Mouse (Mus musculus) embryo, embryonic 10 days (tissue): Measurements from ENCODE around the gene Nectin2.
A peak's percentile ranks its signal among the peaks of the same experiment; 100 is the strongest.
"Not testable (repeated sequence)": the region's sequence is repeated elsewhere in the genome, so short reads cannot be mapped to it uniquely, and the experiment has no call there.

Source experiments
- DNase-seq: peaks from one replicate; pipeline ENCODE4 v3.0.0-alpha.2; 2015; ENCODE audit warnings: low spot score

Gene Nectin2

DNA sequence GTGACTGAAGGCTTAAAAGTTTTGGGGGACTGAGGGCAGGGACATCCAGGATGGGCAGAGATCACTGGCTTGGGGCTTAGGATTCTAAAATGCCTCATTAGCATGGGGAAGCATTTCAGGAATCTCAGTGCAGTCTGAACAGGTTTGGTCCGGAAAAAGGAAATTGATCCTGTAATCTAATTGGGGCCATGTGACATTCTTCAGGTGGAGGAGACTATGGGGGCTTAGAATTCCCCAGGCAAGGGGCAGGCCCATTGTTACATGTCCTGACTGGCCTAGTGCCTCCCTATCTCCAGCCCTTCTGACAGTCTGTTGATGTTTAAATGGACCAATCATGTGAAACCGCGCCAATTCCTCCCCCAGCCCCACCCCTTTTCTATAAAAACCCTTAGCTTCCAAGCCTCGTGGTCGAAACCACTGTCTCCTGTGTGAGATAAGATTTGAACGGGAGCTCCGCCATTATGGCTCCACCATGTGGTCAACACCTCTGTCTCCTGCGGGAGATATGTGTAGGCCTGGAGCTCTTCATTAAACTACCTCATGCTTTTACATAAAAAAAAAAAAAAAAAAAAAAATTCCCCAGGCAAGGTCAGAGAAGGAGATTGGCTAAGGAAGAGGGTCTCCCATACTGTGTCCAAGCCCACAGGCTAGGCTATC lies 63.2 kb downstream of the Nectin2 start:
- not testable (repeated sequence) for DNase-seq

DNA sequence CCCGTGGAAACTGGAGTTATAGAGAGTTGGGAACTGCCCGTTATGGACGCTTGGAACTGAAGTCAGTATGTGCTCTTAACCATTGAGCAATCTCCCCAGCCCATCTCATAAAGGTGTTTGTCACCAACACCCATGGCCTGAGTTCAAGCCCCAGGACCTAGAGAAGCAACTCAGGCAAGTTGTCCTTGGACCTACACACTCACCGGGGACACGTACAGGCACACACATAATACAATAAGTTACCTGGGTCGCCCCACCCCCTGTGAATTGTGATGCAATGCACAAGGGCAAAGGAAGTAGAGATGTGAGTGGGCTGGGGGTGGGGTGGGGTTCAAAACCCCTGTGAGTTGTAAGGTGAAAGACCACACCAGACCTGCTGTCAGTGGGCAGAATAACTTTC lies 63.8 kb downstream of the Nectin2 start:
- DNase-seq: no peak

DNA sequence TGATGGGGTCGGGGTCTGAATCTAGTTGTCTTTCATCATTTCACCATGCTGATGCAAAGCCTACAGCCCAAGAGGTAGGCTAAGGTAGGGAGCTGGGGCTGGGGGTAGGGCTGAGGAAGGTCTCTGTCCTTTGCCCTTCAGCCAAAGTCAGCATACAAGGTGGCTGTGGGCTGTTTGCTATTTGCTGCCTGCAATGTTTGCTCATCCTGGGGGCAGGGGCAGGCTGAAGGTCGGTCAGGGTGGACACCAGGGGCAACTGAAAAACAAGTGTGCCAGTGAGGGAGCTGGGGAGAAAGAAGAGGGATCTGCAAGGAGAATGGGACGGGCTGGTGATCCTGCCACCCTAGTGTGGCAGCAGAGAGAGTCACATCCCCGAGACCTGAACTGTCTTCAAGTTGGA lies 64.9 kb downstream of the Nectin2 start:
- DNase-seq: no peak

DNA sequence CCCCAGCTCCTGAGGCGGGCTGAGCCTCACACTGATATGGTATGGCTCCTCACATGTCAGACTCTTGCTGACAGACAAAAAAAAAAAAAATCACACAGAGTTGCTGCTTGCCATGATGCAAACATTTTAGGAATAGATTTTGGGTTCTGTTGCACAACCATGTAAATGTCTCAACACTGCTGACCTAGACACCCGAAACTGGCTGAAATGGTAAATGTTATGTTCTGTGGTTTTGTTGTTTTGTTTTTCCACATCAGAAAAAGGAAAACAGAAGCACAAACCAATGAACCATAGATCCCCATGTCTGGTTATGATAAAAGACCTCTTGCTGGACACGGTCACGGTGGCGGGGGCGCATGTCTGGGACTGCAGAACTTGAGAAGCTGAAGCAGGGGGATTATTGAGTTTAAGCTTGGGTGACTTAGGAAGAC lies 66.5 kb downstream of the Nectin2 start:
- no peak for DNase-seq

DNA sequence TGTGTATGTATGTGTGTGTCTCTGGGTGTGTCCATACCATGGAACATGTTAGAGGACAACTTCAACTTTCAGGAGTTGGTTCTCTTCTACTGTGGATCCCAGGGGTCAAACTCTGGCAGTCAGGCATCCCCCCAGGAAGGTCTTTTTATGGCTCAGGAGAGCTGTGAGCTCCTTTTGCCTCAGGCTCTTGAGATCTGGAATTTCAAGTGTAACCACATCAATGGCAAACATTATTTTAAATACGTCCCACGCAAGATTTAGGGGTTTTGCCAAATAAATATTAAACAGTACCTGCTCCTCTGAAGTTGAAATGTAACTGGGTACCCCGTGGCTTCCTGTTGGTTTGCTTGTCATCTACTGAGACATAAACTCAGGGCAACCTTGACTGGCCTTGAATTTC lies 67.3 kb downstream of the Nectin2 start:
- DNase-seq: no peak

DNA sequence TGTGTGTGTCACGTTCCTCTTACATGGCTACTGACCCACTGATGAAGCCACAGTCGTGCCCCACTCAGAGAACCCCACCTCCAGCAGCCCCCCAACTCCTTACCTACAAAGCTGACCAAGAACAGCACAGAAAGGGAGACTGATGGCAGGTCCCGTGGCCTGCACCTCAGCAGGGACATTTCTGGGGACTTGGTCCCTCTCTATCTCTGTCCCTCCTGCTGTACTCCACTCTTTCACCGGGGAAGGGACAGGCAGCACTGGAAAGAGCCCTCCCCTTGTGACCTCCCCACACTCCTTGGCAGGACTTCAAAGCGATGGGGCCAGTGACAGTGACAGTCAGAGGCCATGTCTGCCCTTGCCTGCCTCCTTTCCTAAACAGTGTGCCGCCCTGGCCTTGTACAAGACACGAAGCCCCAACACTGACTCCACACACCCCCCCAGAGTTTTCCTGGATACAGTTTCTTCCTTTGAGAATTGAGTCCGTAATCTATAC lies 69.0 kb downstream of the Nectin2 start, which contains the start of the genes Gm44805 and Apoc4:
Gm44805 (minus strand) TSS at position 222 of the 493 bp plus-strand sequence.
Apoc4 (minus strand) TSS at position 278 of the 493 bp plus-strand sequence.
- no peak for DNase-seq

DNA sequence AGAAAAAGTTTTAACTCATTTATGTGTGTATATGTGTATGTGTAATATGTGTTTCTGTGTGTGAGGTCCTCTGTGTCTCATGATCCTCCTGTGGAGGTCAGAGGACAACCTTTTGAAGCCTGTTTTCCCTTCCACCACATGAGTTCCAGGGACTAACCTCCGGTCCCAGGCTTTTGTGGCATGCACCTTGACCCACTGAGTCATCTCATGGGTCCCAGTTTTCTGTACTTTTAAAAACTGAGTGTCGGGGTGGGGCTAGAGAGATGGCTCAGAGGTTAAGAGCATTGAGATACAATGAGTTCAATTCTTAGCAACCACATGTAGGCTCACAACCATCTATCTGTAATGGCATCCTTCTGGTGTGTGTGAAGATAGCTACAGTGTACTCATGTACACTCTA lies 69.6 kb downstream of the Nectin2 start:
- no peak for DNase-seq

DNA sequence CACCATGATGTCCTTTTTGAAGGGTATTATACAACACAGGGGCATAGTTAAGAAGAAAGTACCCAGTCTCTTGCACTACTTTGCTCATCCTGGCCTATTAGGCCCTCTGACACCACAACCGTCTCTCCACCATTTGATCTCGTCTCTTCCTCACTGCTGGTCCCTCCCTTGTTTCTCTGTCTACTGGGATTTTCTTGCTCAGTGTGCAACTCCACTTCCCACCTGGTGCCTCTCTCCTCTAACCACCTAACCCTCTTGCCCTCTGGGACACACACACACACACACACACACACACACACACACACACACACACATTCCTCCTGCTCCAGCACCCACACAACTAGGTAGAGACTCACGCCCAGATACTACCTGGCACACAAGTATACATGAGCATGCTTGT lies 71.4 kb downstream of the Nectin2 start:
- no peak for DNase-seq

DNA sequence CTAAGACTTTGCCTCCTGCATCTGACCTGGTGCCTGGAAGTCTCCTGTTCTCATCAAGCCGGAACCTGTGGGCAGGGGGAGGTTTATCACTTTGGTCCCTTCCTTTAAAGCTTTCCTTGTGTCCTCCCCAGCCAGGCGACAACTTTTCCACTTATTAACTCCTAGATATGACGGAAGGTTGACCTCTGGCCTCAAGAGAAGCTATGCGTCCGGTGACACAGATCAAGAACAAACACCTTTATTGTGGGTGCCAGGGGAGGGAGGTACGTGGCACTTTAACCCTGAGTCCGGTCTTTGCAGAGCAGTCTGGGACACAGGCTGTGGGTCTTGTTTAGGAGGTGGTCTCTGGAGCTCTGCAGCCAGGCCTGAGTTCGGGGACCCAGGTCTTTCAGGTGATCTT lies 72.4 kb downstream of the Nectin2 start, which contains the start of gene Apoc2:
Apoc2 (minus strand) TSS at position 70 of the 400 bp plus-strand sequence.
- no peak for DNase-seq

DNA sequence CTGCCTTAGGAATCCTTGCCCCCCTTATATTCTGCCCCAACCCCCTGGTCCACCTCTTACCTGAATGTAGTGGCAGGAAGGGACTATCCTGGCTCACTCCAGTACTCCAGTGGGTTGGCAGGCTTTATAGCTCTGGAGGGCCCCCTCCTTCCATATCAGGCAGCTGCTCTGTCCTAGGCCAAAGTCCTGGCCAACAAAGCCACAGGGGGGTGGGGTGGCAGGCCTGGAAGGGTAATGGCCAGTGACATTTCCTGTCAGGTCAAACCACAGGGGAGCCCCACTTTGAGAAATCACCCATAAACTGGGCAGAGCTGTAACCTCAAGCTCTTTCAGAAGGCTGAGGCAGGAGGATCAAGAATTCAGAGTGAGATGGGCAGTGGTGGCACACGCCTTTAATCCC lies 73.6 kb downstream of the Nectin2 start:
- no peak for DNase-seq

DNA sequence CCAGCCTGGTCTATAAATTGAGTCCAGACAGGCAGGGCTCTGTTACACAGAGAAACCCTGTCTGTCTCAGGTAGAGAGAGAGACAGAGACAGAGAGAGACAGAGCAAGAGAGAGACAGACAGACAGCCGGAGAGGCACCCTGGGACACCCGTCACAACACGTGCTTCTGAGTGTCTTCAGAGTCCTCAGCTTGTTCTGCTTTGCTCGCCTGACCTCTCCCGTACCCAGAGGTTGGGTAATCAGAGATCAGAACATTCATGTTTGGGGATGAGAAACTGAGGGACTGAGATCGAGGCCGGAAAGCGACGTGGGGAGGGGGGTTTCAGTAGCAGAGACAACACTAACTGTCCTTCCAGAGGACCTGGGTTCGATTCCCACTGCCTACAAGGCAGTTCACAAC lies 74.5 kb downstream of the Nectin2 start:
- DNase-seq: no peak

DNA sequence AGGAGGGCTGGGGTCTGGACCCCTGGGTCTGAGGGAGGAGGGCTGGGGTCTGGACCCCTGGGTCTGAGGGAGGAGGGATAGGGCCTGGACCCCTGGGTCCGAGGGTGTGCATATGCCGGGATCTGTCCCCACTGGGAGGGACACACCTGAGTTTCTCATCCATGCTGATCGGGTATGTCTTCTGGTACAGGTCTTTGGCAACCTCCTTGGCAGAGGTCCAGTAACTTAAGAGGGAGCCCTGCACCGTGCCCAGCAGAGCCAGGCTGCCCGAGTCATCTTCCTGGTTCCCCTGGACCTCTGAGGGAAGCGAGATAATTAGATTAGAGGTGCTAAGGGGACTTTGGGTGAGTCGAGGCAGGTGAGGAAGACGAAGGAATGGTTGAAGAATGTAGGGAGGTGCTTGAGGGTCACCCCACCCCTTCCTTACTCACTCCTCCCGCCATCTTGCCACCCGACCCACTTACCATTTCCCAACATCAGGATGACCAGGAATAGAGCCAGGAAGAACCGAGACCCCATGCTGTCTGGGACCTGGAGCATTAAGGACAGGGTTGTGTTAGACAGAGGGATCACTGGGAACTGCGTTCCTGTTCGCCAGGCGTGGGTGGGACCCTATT lies 77.1 kb downstream of the Nectin2 start:
- DNase-seq: no peak

DNA sequence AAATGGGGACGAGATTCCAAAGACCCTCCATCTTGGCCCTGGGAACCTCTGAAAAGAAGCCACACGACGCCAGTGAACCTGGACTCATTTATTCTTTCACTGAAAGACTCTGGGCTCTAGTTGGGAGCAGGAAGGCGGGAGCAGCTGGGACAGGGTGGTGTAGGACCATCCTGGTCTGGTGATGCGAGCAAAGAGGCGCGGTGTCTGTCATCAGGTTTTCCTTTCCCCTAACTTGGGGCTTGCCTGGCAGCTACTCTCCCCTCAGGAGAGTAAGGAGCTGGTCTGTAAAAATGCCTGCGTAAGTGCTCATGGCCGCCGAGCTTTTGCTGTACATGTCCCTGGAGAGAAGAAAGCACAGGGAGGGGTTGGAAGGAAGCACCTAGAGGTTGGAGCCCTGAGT lies 78.8 kb downstream of the Nectin2 start:
- no peak for DNase-seq

DNA sequence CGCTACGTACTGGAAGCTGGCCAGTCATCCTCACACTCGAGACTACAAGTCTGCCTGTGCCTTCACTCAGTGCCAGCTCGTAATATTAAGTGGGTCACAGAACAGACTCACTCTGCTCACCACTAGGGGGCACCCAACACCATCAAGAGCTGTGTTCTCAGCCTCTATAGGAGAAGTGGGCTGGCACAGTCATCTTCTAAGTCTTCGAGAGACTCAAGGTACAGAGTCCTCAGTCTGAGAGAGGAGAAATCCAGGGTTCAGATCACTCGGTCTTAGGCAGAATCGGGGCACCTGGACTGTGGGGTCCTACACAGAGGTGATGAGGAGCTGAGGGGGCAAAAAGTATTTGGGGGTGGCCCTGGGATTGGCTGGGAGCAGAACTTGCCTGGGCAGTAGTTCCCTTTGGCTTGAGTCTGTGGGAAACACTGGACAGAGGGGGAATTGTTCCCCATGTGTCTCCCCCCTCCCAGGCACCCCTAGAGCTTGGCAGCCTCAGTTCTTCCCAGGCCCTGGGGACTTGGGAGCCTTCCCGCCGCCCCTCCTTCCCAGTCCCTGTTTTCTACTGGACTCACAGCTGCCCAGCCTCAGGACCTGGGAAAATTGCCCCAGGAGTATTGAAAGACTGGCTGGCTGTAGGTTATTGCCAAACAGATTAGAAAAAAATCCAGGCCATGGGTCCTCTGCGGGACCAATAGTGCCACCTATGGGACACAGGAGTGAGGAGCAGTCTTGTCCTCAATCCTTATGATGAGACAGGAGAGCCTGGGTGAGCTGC lies 81.1 kb downstream of the Nectin2 start:
- peak; percentile 96 for DNase-seq

DNA sequence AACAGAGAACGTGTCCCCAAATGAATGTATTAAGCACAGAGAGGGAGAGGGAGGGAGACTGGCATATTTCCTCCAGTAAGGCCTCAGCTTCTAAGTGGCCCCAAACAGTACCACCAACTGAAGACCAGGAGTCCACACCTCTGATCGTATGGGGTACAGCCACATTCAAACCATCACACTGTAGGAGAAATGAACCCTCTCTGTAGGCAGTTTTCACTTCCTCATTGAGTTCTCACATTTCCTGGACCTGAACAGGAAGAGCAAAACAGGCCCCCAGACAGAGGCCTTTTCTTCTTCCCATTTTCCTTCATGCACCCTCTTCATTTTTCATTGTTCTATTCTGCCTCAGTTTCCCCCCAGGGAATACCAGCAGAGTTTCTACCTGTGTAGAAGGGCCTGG lies 82.8 kb downstream of the Nectin2 start:
- no peak for DNase-seq

DNA sequence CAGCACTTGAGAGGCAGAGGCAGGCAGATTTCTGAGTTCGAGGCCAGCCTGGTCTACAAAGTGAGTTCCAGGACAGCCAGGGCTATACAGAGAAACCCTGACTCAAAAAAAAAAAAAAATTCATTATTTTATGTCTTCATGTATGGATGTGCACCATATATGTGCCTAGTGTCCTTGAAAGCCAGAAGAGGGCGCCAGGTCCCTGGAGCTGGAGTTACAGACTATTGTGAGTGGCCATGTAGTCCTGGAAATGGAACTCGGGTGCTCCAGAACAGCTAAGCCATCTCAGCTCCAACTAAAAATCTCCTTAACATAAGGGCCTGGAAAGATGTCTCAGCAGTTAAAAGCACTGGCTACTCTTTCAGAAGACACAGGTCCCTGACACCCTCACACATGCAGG lies 83.5 kb downstream of the Nectin2 start:
- no peak for DNase-seq
